Mouse (Mus musculus) megakaryocyte, embryonic 14.5 days (primary cell): ENCODE data around the gene Gm9837.

Experiments used
- FLI1 ChIP-seq: IDR thresholded peaks from 2 replicates; pipeline ENCODE4 v1.6.1; 2012; ENCODE audit warnings: low read length, inconsistent platforms, mixed read lengths
- GATA1 ChIP-seq: IDR thresholded peaks from 3 replicates; pipeline ENCODE4 v1.6.1; 2012; ENCODE audit warnings: mixed read lengths, low read length, inconsistent platforms, borderline replicate concordance

GRCm38 (mm10) chr11:53430670-53431346 lies 39.5 kb downstream of the Gm9837 start, which contains the start of the genes Uqcrq and Gdf9:
- TF ChIP-seq GATA1 (no peak), FLI1 (0 out of 2 replicates have a peak, but pooled peaks have one; percentile 32)
